23 mouse cellular contexts compared by ENCODE assay signal in genomic region chr1:28334366-28334765, GRCm38 (mm10).
DNase-seq lines count a peak whose midpoint lies in the region; ATAC-seq lines count a peak whose summit lies in the region.
"Had no signal": no experiment of that assay in that cellular context is flagged by ENCODE, and none has a peak within 500 bp of the region (broad histone marks: within the 10 kb centered on the region; RNA-seq: fewer than 3 reads in every experiment).

No protein-coding gene starts in this region.

- H3K4me3 ChIP-seq in midbrain, embryonic 11.5 days (ENCODE audit: low read depth, low read length), result no peak overlapping the region
- no peak overlapping the region for H3K4me3 ChIP-seq in midbrain, embryonic 16.5 days (ENCODE audit: low read depth, low read length)

- 85% methylated on average over 3 of the region's 3 CpGs for WGBS in midbrain, embryonic 11.5 days
- 88% methylated on average over 3 of the region's 3 CpGs for WGBS in midbrain, embryonic 16.5 days

- no peak for ATAC-seq in midbrain, embryonic 11.5 days (ENCODE audit: low FRiP score)
- ATAC-seq in midbrain, embryonic 16.5 days, result no peak
- ATAC-seq: activated CD4-positive, CD25-positive, alpha-beta regulatory T cell, adult 4 months; CD4-positive, CD25-positive, alpha-beta regulatory T cell, adult 4 months; Patski had no signal

- no peaks in the 10 kb centered on the region for H3K4me1 ChIP-seq in midbrain, embryonic 11.5 days (ENCODE audit: control insufficient read depth, insufficient read depth, low read length)
- no peaks in the 10 kb centered on the region for H3K4me1 ChIP-seq in midbrain, embryonic 16.5 days (ENCODE audit: control insufficient read depth, insufficient read depth, low read length)

- no peak overlapping the region for H3K27ac ChIP-seq in midbrain, embryonic 11.5 days (ENCODE audit: low read depth, low read length)
- no peak overlapping the region for H3K27ac ChIP-seq in midbrain, embryonic 16.5 days (ENCODE audit: low read length)

- no peaks in the 10 kb centered on the region for H3K27me3 ChIP-seq in midbrain, embryonic 11.5 days (ENCODE audit: control insufficient read depth, insufficient read depth, low read length)
- no peaks in the 10 kb centered on the region for H3K27me3 ChIP-seq in midbrain, embryonic 16.5 days (ENCODE audit: control insufficient read depth, insufficient read depth, low read depth, low read length)
- H3K27me3 ChIP-seq: CH12.LX, Patski had no signal

- H3K36me3 ChIP-seq in midbrain, embryonic 11.5 days (ENCODE audit: control insufficient read depth, insufficient read depth, low read length), result no peaks in the 10 kb centered on the region
- no peaks in the 10 kb centered on the region for H3K36me3 ChIP-seq in midbrain, embryonic 16.5 days (ENCODE audit: control insufficient read depth, insufficient read depth, low read length)
- H3K36me3 ChIP-seq: G1E had no signal

- no peak overlapping the region for H3K4me2 ChIP-seq in midbrain, embryonic 11.5 days
- H3K4me2 ChIP-seq in midbrain, embryonic 16.5 days (ENCODE audit: low read length), result no peak overlapping the region

- H3K9ac ChIP-seq in midbrain, embryonic 11.5 days (ENCODE audit: low read length), result no peak overlapping the region
- H3K9ac ChIP-seq in midbrain, embryonic 16.5 days (ENCODE audit: low read depth, low read length), result no peak overlapping the region

- H3K9me3 ChIP-seq in midbrain, embryonic 11.5 days (ENCODE audit: control insufficient read depth, low read length), result no peaks in the 10 kb centered on the region
- no peaks in the 10 kb centered on the region for H3K9me3 ChIP-seq in midbrain, embryonic 16.5 days (replicated peaks; ENCODE audit: control insufficient read depth, low read length, poor library complexity, severe bottlenecking)

- DNase-seq in midbrain, embryonic 11.5 days (ENCODE audit: low spot score, missing footprints), result peak; percentile 84
- peak; percentile 63 for DNase-seq in 416B (ENCODE audit: low read depth)
- DNase-seq in Muller cell, postnatal 12 days (ENCODE audit: inconsistent ontology term), result peak; percentile 14
- DNase-seq in urinary bladder, adult 2 months (ENCODE audit: low spot score), result no peak
- DNase-seq in lung, postnatal 25 days (ENCODE audit: low spot score), result no peak
- DNase-seq: adrenal gland, adult 2 months; adrenal gland, adult 8-10 months; adrenal gland, postnatal 10 days; adrenal gland, postnatal 14 days; adrenal gland, postnatal 25 days; adrenal gland, postnatal 36 days; B cell, adult 2 months; cerebellum, adult 11 months; cerebellum, adult 11-12 months; cerebellum, adult 18-20 months; cerebellum, adult 2 months; cerebellum, adult 8-10 months had no signal

Comparison
In these comparisons a context has a peak if more than half of its experiments do, and no peak if none do; other contexts are left out.
1. DNase-seq: peak in midbrain, embryonic 11.5 days (single experiment), 416B (single experiment) and Muller cell, postnatal 12 days (single experiment); none in urinary bladder, adult 2 months (single experiment) and lung, postnatal 25 days (single experiment).